Mouse (Mus musculus) bone marrow macrophage, adult 2 months (primary cell): Measurements from ENCODE around the gene Gm6588.

Source experiments
- CTCF ChIP-seq: IDR thresholded peaks from 2 replicates; pipeline ENCODE4 v1.5.1; 2012; ENCODE audit warnings: low read depth, mild to moderate bottlenecking, low read length, moderate library complexity
- POLR2A ChIP-seq: IDR thresholded peaks from 2 replicates; pipeline ENCODE4 v1.6.1; 2012; ENCODE audit warnings: mild to moderate bottlenecking, low read depth, low read length, borderline replicate concordance

DNA sequence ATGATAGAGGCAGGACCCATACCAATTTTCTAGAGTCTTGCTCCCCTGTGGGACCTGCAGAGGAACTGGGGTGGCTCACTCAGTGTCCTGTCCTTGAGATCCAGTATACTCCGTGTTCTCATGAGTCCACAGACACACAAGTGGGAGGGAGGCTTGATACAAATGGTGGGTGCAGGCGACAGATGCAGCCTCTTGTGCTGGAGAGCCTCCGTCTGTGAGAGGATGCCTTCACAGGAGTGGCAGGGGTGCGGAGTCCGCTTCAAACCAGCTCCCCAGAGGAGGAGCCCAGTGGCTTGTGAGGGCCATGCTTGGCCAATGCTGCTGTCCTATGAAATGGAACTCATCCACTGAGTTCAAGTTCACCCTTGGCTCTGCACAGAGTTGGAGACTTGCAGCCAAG is 17.2 kb upstream of the Gm6588 start:
- TF ChIP-seq POLR2A: no peak
- TF ChIP-seq CTCF: no peak
